21 mouse cellular contexts compared by ENCODE assay signal in the genomic region with DNA sequence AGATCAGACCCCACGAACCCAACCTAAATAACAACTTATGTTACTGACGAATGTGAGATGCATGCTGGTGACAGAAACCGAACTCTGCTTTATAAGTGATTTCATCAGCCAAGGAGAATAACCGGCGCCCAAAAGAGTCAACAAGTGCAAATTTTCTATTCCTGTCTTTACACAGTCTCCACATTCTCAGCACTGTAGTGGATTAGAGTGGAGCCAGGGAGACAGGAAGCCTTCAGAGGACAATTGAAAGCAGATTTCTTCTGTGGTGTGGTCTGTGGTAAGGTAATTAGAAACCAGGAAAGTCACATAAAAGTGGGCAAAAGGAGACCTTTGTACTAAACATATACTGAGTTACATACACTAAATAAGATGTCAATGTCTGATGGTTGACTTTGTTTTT.
DNase-seq lines count a peak whose midpoint lies in the region; ATAC-seq and TF ChIP-seq lines count a peak whose summit lies in the region.
"Had no signal": no experiment of that assay in that cellular context is flagged by ENCODE, and none has a peak within 500 bp of the region (broad histone marks: within the 10 kb centered on the region; RNA-seq: fewer than 3 reads in every experiment).

No protein-coding gene starts in this region.

- TF ChIP-seq CTCF in gastrocnemius, adult 2 months (IDR thresholded peaks at IDR 0.05), result no peak

- H3K4me2 ChIP-seq in embryonic facial prominence, embryonic 11.5 days (ENCODE audit: low read depth, low read length), result no peak overlapping the region
- H3K4me2 ChIP-seq in embryonic facial prominence, embryonic 14.5 days (ENCODE audit: low read depth, low read length), result no peak overlapping the region
- H3K4me2 ChIP-seq: heart, embryonic 13.5 days; hindbrain, embryonic 13.5 days had no signal

- intact Hi-C loops in gastrocnemius, adult 2 months (cut with DNase I), result loop anchor here (5.0 kb wide), 1 partner anchor 316 kb away; no protein-coding TSS in a partner anchor

- no peak overlapping the region for H3K9ac ChIP-seq in embryonic facial prominence, embryonic 11.5 days (replicated peaks; ENCODE audit: low read length)
- no peak overlapping the region for H3K9ac ChIP-seq in embryonic facial prominence, embryonic 14.5 days (ENCODE audit: low read depth, low read length)
- H3K9ac ChIP-seq: heart, embryonic 13.5 days; hindbrain, embryonic 13.5 days had no signal

- no peak overlapping the region for H3K27ac ChIP-seq in embryonic facial prominence, embryonic 11.5 days (replicated peaks; ENCODE audit: low read depth, low read length)
- no peak overlapping the region for H3K27ac ChIP-seq in embryonic facial prominence, embryonic 10.5 days (replicated peaks)
- H3K27ac ChIP-seq in embryonic facial prominence, embryonic 14.5 days (replicated peaks; ENCODE audit: low read depth, low read length), result peak overlapping the region; percentile 69; the same call in 1 of the 2 replicates
- H3K27ac ChIP-seq in limb, embryonic 10.5 days, result peak overlapping the region; percentile 70; the same call in 1 of the 2 replicates
- H3K27ac ChIP-seq in gastrocnemius, adult 2 months, result no peak overlapping the region
- H3K27ac ChIP-seq: forebrain, embryonic 10.5 days; heart, embryonic 13.5 days; hindbrain, embryonic 13.5 days; hindbrain, postnatal 0 days had no signal

- H3K36me3 ChIP-seq in embryonic facial prominence, embryonic 11.5 days (replicated peaks; ENCODE audit: control insufficient read depth, insufficient read depth, low read depth, low read length), result no peaks in the 10 kb centered on the region
- H3K36me3 ChIP-seq in embryonic facial prominence, embryonic 10.5 days (replicated peaks), result no peaks in the 10 kb centered on the region
- no peaks in the 10 kb centered on the region for H3K36me3 ChIP-seq in embryonic facial prominence, embryonic 14.5 days (ENCODE audit: control insufficient read depth, insufficient read depth, low read length)
- no peaks in the 10 kb centered on the region for H3K36me3 ChIP-seq in limb, embryonic 10.5 days
- H3K36me3 ChIP-seq: forebrain, embryonic 10.5 days; heart, embryonic 13.5 days; hindbrain, embryonic 13.5 days had no signal

- ATAC-seq in embryonic facial prominence, embryonic 11.5 days (replicated peaks; ENCODE audit: insufficient number of reproducible peaks, low FRiP score, low TSS enrichment, low read depth), result 0 out of 2 replicates have a peak, but pooled peaks have one; percentile 50
- ATAC-seq in embryonic facial prominence, embryonic 14.5 days (ENCODE audit: low read depth), result peak; percentile 63; the same call in 1 of the 2 replicates
- ATAC-seq: forebrain, embryonic 14.5 days; hindbrain, postnatal 0 days had no signal

- WGBS in embryonic facial prominence, embryonic 11.5 days, result 57% methylated on average over 5 of the region's 5 CpGs
- 62% methylated on average over 5 of the region's 5 CpGs for WGBS in embryonic facial prominence, embryonic 10.5 days
- 28% methylated on average over 5 of the region's 5 CpGs for WGBS in embryonic facial prominence, embryonic 14.5 days
- WGBS in limb, embryonic 10.5 days, result 60% methylated on average over 5 of the region's 5 CpGs

- no peaks in the 10 kb centered on the region for H3K9me3 ChIP-seq in embryonic facial prominence, embryonic 11.5 days (replicated peaks; ENCODE audit: control insufficient read depth, low read length)
- H3K9me3 ChIP-seq in embryonic facial prominence, embryonic 10.5 days, result no peaks in the 10 kb centered on the region
- H3K9me3 ChIP-seq in embryonic facial prominence, embryonic 14.5 days (ENCODE audit: control insufficient read depth, low read length), result no peaks in the 10 kb centered on the region
- no peaks in the 10 kb centered on the region for H3K9me3 ChIP-seq in limb, embryonic 10.5 days (replicated peaks)
- H3K9me3 ChIP-seq: forebrain, embryonic 10.5 days; heart, embryonic 13.5 days; hindbrain, embryonic 13.5 days had no signal

- no peaks in the 10 kb centered on the region for H3K4me1 ChIP-seq in embryonic facial prominence, embryonic 11.5 days (ENCODE audit: control insufficient read depth, insufficient read depth, low read length)
- H3K4me1 ChIP-seq in embryonic facial prominence, embryonic 10.5 days, result 0 out of 2 replicates have a peak, but pooled peaks cover 5% of the 10 kb centered on the region
- H3K4me1 ChIP-seq in embryonic facial prominence, embryonic 14.5 days (ENCODE audit: control insufficient read depth, insufficient read depth, low read length), result peaks cover 3% of the 10 kb centered on the region; the same call in 1 of the 2 replicates
- peaks cover 23% of the 10 kb centered on the region for H3K4me1 ChIP-seq in limb, embryonic 10.5 days
- H3K4me1 ChIP-seq: heart, embryonic 13.5 days; hindbrain, embryonic 13.5 days had no signal

- H3K4me3 ChIP-seq in embryonic facial prominence, embryonic 11.5 days (ENCODE audit: low read depth, low read length), result no peak overlapping the region
- no peak overlapping the region for H3K4me3 ChIP-seq in embryonic facial prominence, embryonic 10.5 days
- no peak overlapping the region for H3K4me3 ChIP-seq in embryonic facial prominence, embryonic 14.5 days (ENCODE audit: low read depth, low read length)
- H3K4me3 ChIP-seq in limb, embryonic 10.5 days, result no peak overlapping the region
- H3K4me3 ChIP-seq in gastrocnemius, adult 2 months, result no peak overlapping the region
- H3K4me3 ChIP-seq: erythroblast, embryonic 14.5 days; forebrain, embryonic 10.5 days; heart, embryonic 13.5 days; hindbrain, embryonic 13.5 days had no signal

- peak; percentile 59 for DNase-seq in embryonic facial prominence, embryonic 11.5 days (ENCODE audit: low spot score)
- DNase-seq in embryonic facial prominence, embryonic 10.5 days (ENCODE audit: low spot score), result no peak
- peak; percentile 72 for DNase-seq in embryonic facial prominence, embryonic 14.5 days (ENCODE audit: low spot score)
- DNase-seq in limb, embryonic 10.5 days (ENCODE audit: low spot score), result no peak
- no peak for DNase-seq in heart, postnatal 4 days
- no peak for DNase-seq in frontal cortex, adult 2 months (ENCODE audit: extremely low spot score in 1 of 2, low spot score in 1 of 2)
- no peak for DNase-seq in gastrocnemius, adult 2 months
- no peak for DNase-seq in right cerebral cortex, postnatal 25 days
- DNase-seq: adrenal gland, adult 8-10 months; adrenal gland, postnatal 36 days; cerebellum, adult 2 months; cerebellum, postnatal 10 days; gastrocnemius, postnatal 36 days; heart, adult 11 months; kidney, adult 11 months had no signal

- H3K27me3 ChIP-seq in embryonic facial prominence, embryonic 11.5 days (ENCODE audit: control insufficient read depth, insufficient read depth, low read length), result no peaks in the 10 kb centered on the region
- H3K27me3 ChIP-seq in embryonic facial prominence, embryonic 10.5 days (replicated peaks; ENCODE audit: low read depth, poor library complexity, severe bottlenecking), result no peaks in the 10 kb centered on the region
- H3K27me3 ChIP-seq in embryonic facial prominence, embryonic 14.5 days (replicated peaks; ENCODE audit: control insufficient read depth, insufficient read depth, low read length), result no peaks in the 10 kb centered on the region
- no peaks in the 10 kb centered on the region for H3K27me3 ChIP-seq in limb, embryonic 10.5 days (ENCODE audit: low read depth, poor library complexity, severe bottlenecking)
- H3K27me3 ChIP-seq: heart, embryonic 13.5 days had no signal

Comparison
In these comparisons a context has a peak if more than half of its experiments do, and no peak if none do; other contexts are left out.
1. DNase-seq: peak in embryonic facial prominence, embryonic 11.5 days (single experiment) and embryonic facial prominence, embryonic 14.5 days (single experiment); none in embryonic facial prominence, embryonic 10.5 days (single experiment), limb, embryonic 10.5 days (single experiment), heart, postnatal 4 days (single experiment), frontal cortex, adult 2 months (0 of 2), gastrocnemius, adult 2 months (single experiment) and right cerebral cortex, postnatal 25 days (single experiment).
2. H3K27ac ChIP-seq: peak in embryonic facial prominence, embryonic 14.5 days (single experiment) and limb, embryonic 10.5 days (single experiment); none in embryonic facial prominence, embryonic 11.5 days (single experiment), embryonic facial prominence, embryonic 10.5 days (single experiment) and gastrocnemius, adult 2 months (single experiment).